ENCODE assay signal across 12 mouse cellular contexts in the genomic region with DNA sequence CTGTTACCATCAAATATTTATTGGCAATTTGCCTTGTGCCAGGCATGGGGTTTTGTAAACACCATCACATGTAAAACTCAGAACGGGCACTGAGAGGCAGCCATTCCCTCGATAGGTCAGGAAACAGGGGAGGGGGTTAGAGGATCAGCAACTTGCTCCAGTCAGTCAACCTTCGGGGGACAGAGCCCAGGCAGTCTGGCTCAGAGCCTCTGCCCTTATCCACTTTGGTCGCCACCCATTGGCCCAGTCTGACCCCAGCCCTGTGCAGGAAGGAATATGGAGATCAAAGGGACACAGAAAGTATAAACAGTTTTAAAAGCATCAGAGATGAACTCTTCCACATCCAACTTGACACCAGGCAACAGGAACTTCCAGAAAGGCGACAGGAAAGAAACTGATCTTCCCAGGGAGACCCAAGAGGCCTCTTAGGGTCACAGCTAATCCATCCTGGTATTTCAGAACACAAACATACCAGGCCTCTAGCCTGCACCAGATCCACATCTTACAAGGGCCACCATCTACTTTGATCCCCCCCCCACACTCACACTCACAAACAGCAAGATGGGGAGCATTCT. TPM values are rescaled to one million over a fixed set of nuclear protein-coding genes. Genes with fewer than 3 reads are reported as not detected.
DNase-seq lines count a peak whose midpoint lies in the region; ATAC-seq and TF ChIP-seq lines count a peak whose summit lies in the region.
"Had no signal": no experiment of that assay in that cellular context is flagged by ENCODE, and none has a peak within 500 bp of the region (broad histone marks: within the 10 kb centered on the region; RNA-seq: fewer than 3 reads in every experiment).

No protein-coding gene starts in this region.

- 22% methylated on average over 5 of the region's 5 CpGs for WGBS in heart, embryonic 11.5 days (ENCODE audit: insufficient replicate concordance)
- 15% methylated on average over 5 of the region's 5 CpGs for WGBS in limb, embryonic 12.5 days
- WGBS in limb, embryonic 10.5 days: 15% methylated on average over 5 of the region's 5 CpGs
- 16% methylated on average over 5 of the region's 5 CpGs for WGBS in embryonic facial prominence, embryonic 10.5 days
- WGBS in liver, postnatal 0 days (ENCODE audit: insufficient replicate concordance): 32% methylated on average over 5 of the region's 5 CpGs

- H3K9ac ChIP-seq in heart, embryonic 11.5 days (ENCODE audit: low read depth, low read length): peak overlapping the region; percentile 47
- H3K9ac ChIP-seq in limb, embryonic 12.5 days (replicated peaks): no peak overlapping the region
- peak overlapping the region; percentile 35 for H3K9ac ChIP-seq in liver, postnatal 0 days (replicated peaks)
- H3K9ac ChIP-seq: lung, embryonic 15.5 days had no signal

- H3K4me2 ChIP-seq in heart, embryonic 11.5 days: peak overlapping the region; percentile 35
- H3K4me2 ChIP-seq in limb, embryonic 12.5 days: no peak overlapping the region
- peak overlapping the region; percentile 60 for H3K4me2 ChIP-seq in liver, postnatal 0 days (ENCODE audit: low read depth, low read length)
- H3K4me2 ChIP-seq: lung, embryonic 15.5 days had no signal

- H3K4me3 ChIP-seq in heart, embryonic 11.5 days (ENCODE audit: low read depth, low read length): no peak overlapping the region
- H3K4me3 ChIP-seq in limb, embryonic 12.5 days (replicated peaks): no peak overlapping the region
- H3K4me3 ChIP-seq in limb, embryonic 10.5 days: no peak overlapping the region
- no peak overlapping the region for H3K4me3 ChIP-seq in embryonic facial prominence, embryonic 10.5 days
- H3K4me3 ChIP-seq in liver, postnatal 0 days (ENCODE audit: low read depth, low read length): no peak overlapping the region
- H3K4me3 ChIP-seq: heart, adult 2 months; lung, embryonic 15.5 days had no signal

- no peaks in the 10 kb centered on the region for H3K36me3 ChIP-seq in heart, embryonic 11.5 days (ENCODE audit: control insufficient read depth, insufficient read depth, low read length)
- H3K36me3 ChIP-seq in limb, embryonic 12.5 days: no peaks in the 10 kb centered on the region
- H3K36me3 ChIP-seq in limb, embryonic 10.5 days: no peaks in the 10 kb centered on the region
- no peaks in the 10 kb centered on the region for H3K36me3 ChIP-seq in embryonic facial prominence, embryonic 10.5 days (replicated peaks)
- no peaks in the 10 kb centered on the region; the same call in 1 of the 2 replicates for H3K36me3 ChIP-seq in liver, postnatal 0 days (replicated peaks; ENCODE audit: insufficient read depth, low read length)
- H3K36me3 ChIP-seq: lung, embryonic 15.5 days had no signal

- H3K9me3 ChIP-seq in heart, embryonic 11.5 days (replicated peaks; ENCODE audit: control insufficient read depth, low read length): no peaks in the 10 kb centered on the region
- H3K9me3 ChIP-seq in limb, embryonic 12.5 days: no peaks in the 10 kb centered on the region
- no peaks in the 10 kb centered on the region for H3K9me3 ChIP-seq in limb, embryonic 10.5 days (replicated peaks)
- no peaks in the 10 kb centered on the region for H3K9me3 ChIP-seq in embryonic facial prominence, embryonic 10.5 days
- no peaks in the 10 kb centered on the region for H3K9me3 ChIP-seq in liver, postnatal 0 days (ENCODE audit: low read length)
- H3K9me3 ChIP-seq: lung, embryonic 15.5 days had no signal

- TF ChIP-seq CTCF in liver, postnatal 0 days (IDR thresholded peaks at IDR 0.05; ENCODE audit: low read depth): no peak

- no peak for TF ChIP-seq EP300 in liver, postnatal 0 days (IDR thresholded peaks at IDR 0.05; ENCODE audit: low read depth)

- ATAC-seq in heart, embryonic 11.5 days (replicated peaks; ENCODE audit: insufficient number of reproducible peaks, low FRiP score, low TSS enrichment): no peak; the same call in 1 of the 2 replicates
- ATAC-seq in limb, embryonic 12.5 days (ENCODE audit: insufficient number of reproducible peaks, insufficient read depth, low FRiP score, low TSS enrichment, low read depth): no peak
- ATAC-seq in liver, postnatal 0 days: no peak
- ATAC-seq: activated CD4-positive, CD25-positive, alpha-beta regulatory T cell, adult 4 months had no signal

- H3K4me1 ChIP-seq in heart, embryonic 11.5 days (ENCODE audit: control insufficient read depth, insufficient read depth, low read length): peaks cover 52% of the 10 kb centered on the region
- peaks cover 22% of the 10 kb centered on the region for H3K4me1 ChIP-seq in limb, embryonic 12.5 days (replicated peaks)
- H3K4me1 ChIP-seq in limb, embryonic 10.5 days: peaks cover 22% of the 10 kb centered on the region
- H3K4me1 ChIP-seq in embryonic facial prominence, embryonic 10.5 days: peaks cover 58% of the 10 kb centered on the region
- peaks cover 59% of the 10 kb centered on the region for H3K4me1 ChIP-seq in liver, postnatal 0 days (ENCODE audit: insufficient read depth)

- intact Hi-C loops in heart, postnatal 10 days (cut with DNase I): loop anchor here (5.0 kb wide), 1 partner anchor 37 kb away; no protein-coding TSS in a partner anchor

- H3K27me3 ChIP-seq in heart, embryonic 11.5 days (ENCODE audit: control insufficient read depth, insufficient read depth, low read length): no peaks in the 10 kb centered on the region
- H3K27me3 ChIP-seq in limb, embryonic 12.5 days: 0 out of 2 replicates have a peak, but pooled peaks cover 2% of the 10 kb centered on the region
- H3K27me3 ChIP-seq in limb, embryonic 10.5 days (ENCODE audit: low read depth, poor library complexity, severe bottlenecking): no peaks in the 10 kb centered on the region
- 0 out of 2 replicates have a peak, but pooled peaks cover 5% of the 10 kb centered on the region for H3K27me3 ChIP-seq in embryonic facial prominence, embryonic 10.5 days (replicated peaks; ENCODE audit: low read depth, poor library complexity, severe bottlenecking)
- no peaks in the 10 kb centered on the region for H3K27me3 ChIP-seq in liver, postnatal 0 days (ENCODE audit: insufficient read depth, low read length)
- H3K27me3 ChIP-seq: lung, embryonic 15.5 days had no signal

- DNase-seq in heart, postnatal 10 days: no peak
- no peak for DNase-seq in limb, embryonic 10.5 days (ENCODE audit: low spot score)
- peak; percentile 58 for DNase-seq in embryonic facial prominence, embryonic 10.5 days (ENCODE audit: low spot score)
- DNase-seq in liver, postnatal 0 days: no peak
- no peak for DNase-seq in Muller cell, postnatal 12 days (ENCODE audit: inconsistent ontology term)
- DNase-seq: retina, postnatal 1 day had no signal

- H3K27ac ChIP-seq in heart, embryonic 11.5 days (ENCODE audit: low read depth, low read length): peak overlapping the region; percentile 69
- H3K27ac ChIP-seq in limb, embryonic 12.5 days: peak overlapping the region; percentile 25; the same call in 1 of the 2 replicates
- no peak overlapping the region; the same call in 1 of the 2 replicates for H3K27ac ChIP-seq in limb, embryonic 10.5 days
- H3K27ac ChIP-seq in embryonic facial prominence, embryonic 10.5 days (replicated peaks): peak overlapping the region; percentile 48
- peak overlapping the region; percentile 95 for H3K27ac ChIP-seq in liver, postnatal 0 days (ENCODE audit: low read depth)
- H3K27ac ChIP-seq: heart, adult 2 months; kidney, postnatal 0 days; lung, embryonic 15.5 days had no signal

RNA-seq across cellular contexts. Expression of a gene that starts 40.3 kb away (rescaled TPM):
- 15.7 and 17.0 TPM in 2 replicates for polyA plus RNA-seq in heart, embryonic 11.5 days (2014; fragmentation: Nextera tagmentation; extraction: Ambion mirVana)
- total RNA-seq in heart, postnatal 10 days (2021): 10 to 100 TPM; 59.0 to 60.3 TPM
- 1.3 and 1.7 TPM in 2 replicates for polyA plus RNA-seq in limb, embryonic 12.5 days (2016; fragmentation: Nextera tagmentation; extraction: Ambion mirVana)
- 3.7 and 4.2 TPM in 2 replicates for polyA plus RNA-seq in limb, embryonic 10.5 days (2016; fragmentation: Nextera tagmentation; extraction: Ambion mirVana)
- polyA plus RNA-seq in embryonic facial prominence, embryonic 10.5 days (2016; fragmentation: Nextera tagmentation; extraction: Ambion mirVana): 4.5 and 5.0 TPM in 2 replicates
- 11.9 and 14.8 TPM in 2 replicates for polyA plus RNA-seq in liver, postnatal 0 days (2015; fragmentation: Nextera tagmentation; extraction: Ambion mirVana)
